Mouse (Mus musculus): Measurements from ENCODE around the gene Hdac4.

- TF ChIP-seq CTCF (IDR thresholded peaks at IDR 0.05; ENCODE audit: insufficient read depth, low read length) (no peak), POLR2A (IDR thresholded peaks at IDR 0.05; ENCODE audit: borderline replicate concordance, extremely low read depth, low read depth, low read length) (no peak)
Observed at GRCm38 (mm10) chr1:91952912-91953311, 242.6 kb downstream of the Hdac4 start.
